20 mouse cellular contexts compared by ENCODE assay signal in the genomic region with DNA sequence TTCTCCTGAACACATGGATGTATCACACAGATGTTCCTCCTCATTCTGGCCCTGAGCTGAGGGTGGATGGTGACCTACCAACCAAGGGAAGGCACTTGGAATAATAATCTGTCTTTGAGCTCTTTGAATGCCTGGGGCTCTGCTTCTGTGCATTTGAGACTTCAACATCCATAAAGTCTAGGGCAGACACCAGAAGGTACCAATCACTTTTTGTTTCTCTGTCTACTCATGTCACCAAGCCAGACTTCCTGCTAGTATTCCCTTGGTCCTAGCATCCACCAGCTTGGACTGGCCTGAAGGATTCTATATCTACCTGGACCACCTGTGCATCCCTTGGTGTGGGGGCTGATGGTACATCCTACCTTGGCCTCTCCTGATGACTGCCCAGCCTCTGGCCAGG.
"Had no signal": no experiment of that assay in that cellular context is flagged by ENCODE, and none has a peak within 500 bp of the region (broad histone marks: within the 10 kb centered on the region; RNA-seq: fewer than 3 reads in every experiment).

No protein-coding gene starts in this region.

- H3K27me3 ChIP-seq: intestine, embryonic 15.5 days; limb, embryonic 12.5 days; limb, embryonic 15.5 days; megakaryocyte, embryonic 14.5 days; midbrain, embryonic 13.5 days; neural tube, embryonic 13.5 days had no signal

- H3K4me2 ChIP-seq: intestine, embryonic 15.5 days; limb, embryonic 12.5 days; limb, embryonic 15.5 days; liver, embryonic 11.5 days; midbrain, embryonic 13.5 days; neural tube, embryonic 13.5 days had no signal

- H3K4me1 ChIP-seq: intestine, embryonic 15.5 days; limb, embryonic 12.5 days; limb, embryonic 15.5 days; megakaryocyte, embryonic 14.5 days; midbrain, embryonic 13.5 days had no signal

- H3K4me3 ChIP-seq: intestine, embryonic 15.5 days; limb, embryonic 12.5 days; limb, embryonic 15.5 days; megakaryocyte, embryonic 14.5 days; midbrain, embryonic 10.5 days; midbrain, embryonic 13.5 days; myocyte; neural tube, embryonic 13.5 days had no signal

- H3K36me3 ChIP-seq: intestine, embryonic 15.5 days; limb, embryonic 12.5 days; limb, embryonic 15.5 days; midbrain, embryonic 10.5 days; midbrain, embryonic 13.5 days; neural tube, embryonic 13.5 days had no signal

- H3K27ac ChIP-seq: intestine, embryonic 15.5 days; limb, embryonic 12.5 days; limb, embryonic 15.5 days; liver, embryonic 14.5 days; midbrain, embryonic 10.5 days; midbrain, embryonic 13.5 days; neural tube, embryonic 13.5 days had no signal

- DNase-seq: kidney, adult 11 months; left cerebral cortex, postnatal 4 days; liver, postnatal 0 days; retina, postnatal 1 day; right cerebral cortex, postnatal 25 days; spleen, adult 18-20 months; thymus, adult 2 months; thymus, postnatal 14 days; thymus, postnatal 4 days had no signal

- H3K9me3 ChIP-seq: intestine, embryonic 15.5 days; limb, embryonic 12.5 days; limb, embryonic 15.5 days; megakaryocyte, embryonic 14.5 days; midbrain, embryonic 10.5 days; midbrain, embryonic 13.5 days; neural tube, embryonic 13.5 days had no signal

- ATAC-seq: intestine, embryonic 15.5 days; liver, postnatal 0 days; midbrain, embryonic 13.5 days; midbrain, embryonic 16.5 days had no signal

- H3K9ac ChIP-seq: intestine, embryonic 15.5 days; limb, embryonic 12.5 days; limb, embryonic 15.5 days; liver, embryonic 14.5 days; liver, postnatal 0 days; midbrain, embryonic 13.5 days; neural tube, embryonic 13.5 days had no signal
